Mouse (Mus musculus) heart, embryonic 14.5 days (tissue): ENCODE results near the gene Atf3. TPM values are rescaled to one million over a fixed set of nuclear protein-coding genes. Genes with fewer than 3 reads are reported as not detected.

Source experiments
- ATAC-seq: fragments of 200-750 bp; cut with Nextera tagmentation; 2 replicates; pipeline ENCODE4 v1.8.0; 2017; ENCODE audit warnings: low read depth, moderate TSS enrichment; ENCODE audit not compliant: insufficient number of reproducible peaks, insufficient read depth, low FRiP score
- H3K27ac ChIP-seq, 2 experiments: fragments of 200-500 bp in 1 of 2; fragments of 300-500 bp in 1 of 2; sonication (generic) in 1 of 2; replicated peaks in 1 of 2; 2 replicates each; pipeline ENCODE4 v1.5.1; 2012 to 2014; ENCODE audit warnings: low read depth in 2 of 2, low read length in 2 of 2, control low read depth in 1 of 2, mild to moderate bottlenecking in 1 of 2, mixed read lengths in 1 of 2; ENCODE audit not compliant: control insufficient read depth in 1 of 2, insufficient read depth in 1 of 2
- H3K27me3 ChIP-seq: fragments of 300-500 bp; sonication (generic); 2 replicates; pipeline ENCODE4 v1.6.1; 2014; ENCODE audit warnings: mild to moderate bottlenecking, low read length, control low read depth; ENCODE audit not compliant: control insufficient read depth, insufficient read depth
- H3K36me3 ChIP-seq: fragments of 300-500 bp; sonication (generic); 2 replicates; pipeline ENCODE4 v1.6.1; 2014; ENCODE audit warnings: mild to moderate bottlenecking, control low read depth, low read length, mixed read lengths; ENCODE audit not compliant: control insufficient read depth, insufficient read depth
- H3K4me1 ChIP-seq, 2 experiments: fragments of 200-500 bp in 1 of 2; fragments of 300-500 bp in 1 of 2; sonication (generic) in 1 of 2; 2 replicates each; pipeline ENCODE4 v1.6.1; 2012 to 2014; ENCODE audit warnings: low read length in 2 of 2, control low read depth in 1 of 2, mixed read lengths in 1 of 2; ENCODE audit not compliant: control insufficient read depth in 2 of 2, insufficient read depth in 2 of 2
- H3K4me2 ChIP-seq: fragments of 300-500 bp; sonication (generic); 2 replicates; pipeline ENCODE4 v1.6.1; 2014; ENCODE audit warnings: mild to moderate bottlenecking, low read length
- H3K4me3 ChIP-seq, 2 experiments: fragments of 200-500 bp in 1 of 2; fragments of 300-500 bp in 1 of 2; sonication (generic) in 1 of 2; 2 replicates each; pipeline ENCODE4 v1.5.1; 2012 to 2014; ENCODE audit warnings: low read length in 2 of 2, mild to moderate bottlenecking in 2 of 2, control low read depth in 1 of 2, low read depth in 1 of 2, moderate library complexity in 1 of 2; ENCODE audit not compliant: control insufficient read depth in 1 of 2, insufficient read depth in 1 of 2
- H3K9ac ChIP-seq: fragments of 300-500 bp; sonication (generic); 2 replicates; pipeline ENCODE4 v1.6.1; 2014; ENCODE audit warnings: mild to moderate bottlenecking, low read length
- H3K9me3 ChIP-seq: fragments of 300-500 bp; sonication (generic); 2 replicates; pipeline ENCODE4 v1.6.1; 2016; ENCODE audit warnings: low read length, control low read depth; ENCODE audit not compliant: control insufficient read depth
- WGBS: fragments of 180-500 bp; shearing (Covaris S2); extraction: QIAGEN DNeasy Blood & Tissue Kit; methylation state at CpG from one replicate; pipeline ENCODE4 v1.1.7; 2014; 5-methylcytosine and 5-hydroxymethylcytosine counted together
- polyA plus RNA-seq: library from polyadenylated mRNA; unstranded; fragments of >200 nt; fragmentation: Nextera tagmentation; extraction: Ambion mirVana; gene quantifications from 2 replicates; pipeline ENCODE4 v1.2.1, GENCODE M21; 2014

Atf3 gene
- polyA plus RNA-seq, 1 experiment from 2014 or later = 15.6 TPM

GRCm38 (mm10) chr1:191132240-191132639, 85.6 kb downstream of the Atf3 start:
- no peak overlapping the region for H3K9ac ChIP-seq
- peaks cover 9% of the 10 kb centered on the region for H3K9me3 ChIP-seq
- WGBS = 68% methylated on average over 5 of the region's 5 CpGs
- ATAC-seq = no peak; the same call in 1 of the 2 replicates
- no peak overlapping the region for H3K4me2 ChIP-seq
- no peak overlapping the region for H3K4me3 ChIP-seq
- no peaks in the 10 kb centered on the region for H3K27me3 ChIP-seq
- H3K4me1 ChIP-seq = peaks cover 0 to 8% of the 10 kb centered on the region in 2 experiments; a peak in 1 of 4 replicates
- no peaks in the 10 kb centered on the region for H3K36me3 ChIP-seq
- no peak overlapping the region for H3K27ac ChIP-seq

GRCm38 (mm10) chr1:191131692-191132091, 86.1 kb downstream of the Atf3 start:
- H3K36me3 ChIP-seq = no peaks in the 10 kb centered on the region
- H3K9me3 ChIP-seq = peaks cover 9% of the 10 kb centered on the region
- no peak overlapping the region for H3K27ac ChIP-seq
- no peaks in the 10 kb centered on the region for H3K27me3 ChIP-seq
- ATAC-seq = no peak
- H3K4me1 ChIP-seq = peaks cover 0 to 8% of the 10 kb centered on the region in 2 experiments; a peak in 1 of 4 replicates
- H3K4me3 ChIP-seq = no peak overlapping the region
- no peak overlapping the region for H3K4me2 ChIP-seq
- 92% methylated on average over 2 of the region's 2 CpGs for WGBS
- H3K9ac ChIP-seq = no peak overlapping the region

DNA sequence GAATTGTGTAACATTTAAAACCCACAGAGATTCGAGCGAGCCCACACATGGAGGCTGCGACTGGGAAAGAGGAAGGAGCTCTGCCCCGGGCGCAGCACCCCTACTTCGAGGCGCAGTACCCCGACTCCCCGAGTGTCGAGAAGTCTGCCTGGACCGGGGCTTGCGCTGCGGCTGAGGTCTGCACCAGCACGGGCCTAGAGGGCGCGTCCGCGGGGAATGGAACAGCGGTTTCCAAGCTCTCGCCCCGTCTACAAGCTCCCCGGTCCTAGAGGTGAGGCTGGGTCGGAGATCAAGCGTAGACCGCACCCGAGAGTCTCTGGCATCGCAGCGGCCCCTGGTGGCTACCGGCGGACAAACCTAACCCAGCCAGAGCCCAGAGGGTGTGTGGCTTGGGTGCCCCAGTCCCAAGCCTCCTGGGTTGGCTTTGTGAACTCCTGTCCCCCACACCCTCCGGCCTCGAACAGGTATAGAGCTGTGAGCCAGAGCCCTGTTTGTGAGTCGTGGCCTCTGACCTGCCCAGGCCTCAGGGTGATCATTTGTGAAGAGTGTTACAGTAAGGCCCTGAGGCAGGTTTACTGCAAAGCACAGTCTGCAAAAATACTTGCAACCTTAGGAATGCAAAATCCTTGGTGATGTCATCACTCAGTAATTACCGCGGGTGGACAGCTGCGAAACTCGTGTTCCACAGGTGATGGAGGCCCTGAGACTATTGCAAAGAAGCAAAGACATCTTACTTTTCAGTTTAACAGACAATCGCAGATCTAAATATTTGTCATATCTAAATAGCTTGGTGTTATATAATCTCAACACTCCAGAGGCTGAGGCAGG, 91.8 kb downstream of the Atf3 start:
- peak overlapping the region; percentile 35 to 38 for H3K4me3 ChIP-seq
- H3K9ac ChIP-seq = peak overlapping the region; percentile 63
- peak; percentile 73 for ATAC-seq
- no peaks in the 10 kb centered on the region for H3K27me3 ChIP-seq
- H3K4me2 ChIP-seq = peak overlapping the region; percentile 73
- WGBS = 12% methylated on average over 38 of the region's 38 CpGs
- no peak overlapping the region for H3K27ac ChIP-seq
- peaks cover 3 to 6% of the 10 kb centered on the region in 2 experiments; a peak in 2 of 4 replicates for H3K4me1 ChIP-seq
- H3K9me3 ChIP-seq = peaks cover 9% of the 10 kb centered on the region
- H3K36me3 ChIP-seq = no peaks in the 10 kb centered on the region

GRCm38 (mm10) chr1:191124288-191124687, 93.6 kb downstream of the Atf3 start:
- no peaks in the 10 kb centered on the region for H3K27me3 ChIP-seq
- H3K9me3 ChIP-seq = peaks cover under 1% of the 10 kb centered on the region
- H3K4me1 ChIP-seq = peaks cover 2 to 6% of the 10 kb centered on the region in 2 experiments; a peak in 2 of 4 replicates
- H3K9ac ChIP-seq = no peak overlapping the region
- ATAC-seq = no peak
- H3K4me3 ChIP-seq = no peak overlapping the region
- H3K4me2 ChIP-seq = no peak overlapping the region
- no peak overlapping the region for H3K27ac ChIP-seq
- 61% methylated on average over 4 of the region's 4 CpGs for WGBS
- H3K36me3 ChIP-seq = no peaks in the 10 kb centered on the region

DNA sequence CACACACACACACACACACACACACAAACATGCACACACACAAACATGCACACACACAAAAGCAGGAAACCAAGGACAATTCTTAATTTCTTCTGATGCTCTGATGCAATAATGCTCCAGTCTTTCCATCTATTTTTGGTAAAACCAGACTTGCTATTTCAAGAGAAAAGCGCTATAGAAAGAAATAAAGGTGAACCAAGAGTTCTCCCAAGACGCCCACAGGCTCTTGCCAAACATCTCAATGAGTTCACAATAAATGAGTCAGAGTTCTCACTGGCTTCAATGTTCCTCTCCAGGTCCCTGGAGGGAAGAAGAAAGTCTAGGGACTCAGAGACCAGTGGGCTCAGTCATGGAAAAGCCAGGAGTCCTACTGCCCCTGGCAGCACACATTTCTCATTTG, 94.1 kb downstream of the Atf3 start:
- H3K27ac ChIP-seq = no peak overlapping the region
- H3K9me3 ChIP-seq = no peaks in the 10 kb centered on the region
- no peaks in the 10 kb centered on the region for H3K36me3 ChIP-seq
- H3K4me1 ChIP-seq = peaks cover 2 to 6% of the 10 kb centered on the region in 2 experiments; a peak in 2 of 4 replicates
- WGBS = 72% methylated on average over 2 of the region's 2 CpGs
- H3K4me2 ChIP-seq = no peak overlapping the region
- no peak overlapping the region for H3K9ac ChIP-seq
- H3K27me3 ChIP-seq = no peaks in the 10 kb centered on the region
- no peak overlapping the region for H3K4me3 ChIP-seq
- ATAC-seq = no peak

DNA sequence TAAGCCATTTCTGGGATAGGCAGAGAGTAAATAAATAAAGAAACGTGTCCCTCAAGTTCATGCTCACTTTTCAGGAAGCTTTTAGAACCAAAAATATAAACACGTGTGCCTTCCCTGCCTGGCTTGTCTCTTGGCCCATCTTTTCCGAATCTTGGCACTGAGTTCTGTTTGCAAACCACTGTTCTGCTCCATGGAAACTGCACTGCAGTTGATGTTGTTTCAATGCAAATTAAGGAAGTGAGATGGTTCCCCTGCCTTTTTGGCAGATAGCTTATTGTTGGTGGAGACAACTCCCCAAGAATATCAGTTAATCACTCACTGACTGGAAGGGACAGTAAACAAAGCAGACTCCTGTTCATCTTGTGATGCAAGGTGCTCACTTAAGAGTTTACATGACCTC, 95.1 kb downstream of the Atf3 start:
- Histone ChIP-seq H3K27ac (no peak overlapping the region), H3K27me3 (no peaks in the 10 kb centered on the region), H3K4me1 (peaks cover 2 to 6% of the 10 kb centered on the region in 2 experiments; a peak in 2 of 4 replicates), H3K4me3 (no peak overlapping the region), H3K9ac (no peak overlapping the region), H3K36me3 (no peaks in the 10 kb centered on the region), H3K9me3 (no peaks in the 10 kb centered on the region), H3K4me2 (no peak overlapping the region)
- 55% methylated on average over 3 of the region's 3 CpGs for WGBS
- no peak for ATAC-seq
